Mouse (Mus musculus): ENCODE measurements at regions not wholly inside any gene's neighbourhood (a gene's known extent, or its start where the extent isn't known, plus 50 kb on each side); places are given as distances from the start of the nearest gene placed in this dataset.
A peak's percentile ranks its signal among the peaks of the same experiment; 100 is the strongest.

GRCm38 (mm10) chr4:73542331-73542730 lies 65.3 kb upstream of the Gm11238 start:
- DNase-seq (ENCODE audit: extremely low spot score, low spot score) = no peak

GRCm38 (mm10) chr4:73531604-73532003 lies 76.1 kb upstream of the Gm11238 start:
- DNase-seq (ENCODE audit: extremely low spot score, low spot score) = no peak

DNA sequence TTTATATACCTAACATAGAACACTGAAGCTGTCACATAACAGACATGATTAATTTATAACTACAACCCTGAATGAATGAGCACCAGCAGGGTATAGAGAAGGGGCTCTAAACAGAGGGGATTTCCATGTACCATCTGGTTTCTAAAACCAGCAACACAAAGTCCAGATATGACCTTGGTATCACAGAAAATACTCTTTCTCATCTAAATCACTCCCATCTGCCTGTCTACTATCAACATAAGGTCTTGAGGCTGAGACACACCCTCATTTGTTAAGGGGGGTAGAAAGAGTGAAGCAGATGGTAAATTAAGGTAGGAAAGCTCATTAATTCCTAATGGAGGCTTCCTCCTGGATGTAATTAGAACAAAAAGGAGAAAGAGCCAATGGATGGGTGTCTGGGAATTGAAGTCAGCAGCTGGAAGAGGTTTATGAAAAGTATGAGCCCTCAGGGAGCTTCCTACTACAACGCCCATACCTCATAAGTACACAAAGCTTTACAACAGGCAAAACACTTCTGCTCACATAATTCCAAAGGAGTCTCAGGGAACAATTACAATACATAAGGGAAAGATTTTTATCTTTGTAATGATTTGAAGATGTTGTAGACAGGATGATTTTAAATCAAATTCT lies 83.0 kb upstream of the Gm11238 start:
- no peak for DNase-seq (ENCODE audit: extremely low spot score, low spot score)

GRCm38 (mm10) chr4:73518742-73519384 lies 88.8 kb upstream of the Gm11238 start:
- no peak for DNase-seq (ENCODE audit: extremely low spot score, low spot score)

GRCm38 (mm10) chr4:73517559-73517958 lies 90.1 kb upstream of the Gm11238 start:
- no peak for DNase-seq (ENCODE audit: extremely low spot score, low spot score)

GRCm38 (mm10) chr4:73516717-73517116 lies 91.0 kb upstream of the Gm11238 start:
- no peak for DNase-seq (ENCODE audit: extremely low spot score, low spot score)

GRCm38 (mm10) chr4:73506860-73507259 lies 100.8 kb upstream of the Gm11238 start:
- DNase-seq (ENCODE audit: extremely low spot score, low spot score) = no peak

- DNase-seq (ENCODE audit: extremely low spot score, low spot score) = no peak
These were observed 84.3 kb upstream of the Gm11487 start for GRCm38 (mm10) chr4:73489199-73489598.

GRCm38 (mm10) chr4:73488297-73489049 lies 83.6 kb upstream of the Gm11487 start:
- DNase-seq (ENCODE audit: extremely low spot score, low spot score) = peak; percentile 30

DNA sequence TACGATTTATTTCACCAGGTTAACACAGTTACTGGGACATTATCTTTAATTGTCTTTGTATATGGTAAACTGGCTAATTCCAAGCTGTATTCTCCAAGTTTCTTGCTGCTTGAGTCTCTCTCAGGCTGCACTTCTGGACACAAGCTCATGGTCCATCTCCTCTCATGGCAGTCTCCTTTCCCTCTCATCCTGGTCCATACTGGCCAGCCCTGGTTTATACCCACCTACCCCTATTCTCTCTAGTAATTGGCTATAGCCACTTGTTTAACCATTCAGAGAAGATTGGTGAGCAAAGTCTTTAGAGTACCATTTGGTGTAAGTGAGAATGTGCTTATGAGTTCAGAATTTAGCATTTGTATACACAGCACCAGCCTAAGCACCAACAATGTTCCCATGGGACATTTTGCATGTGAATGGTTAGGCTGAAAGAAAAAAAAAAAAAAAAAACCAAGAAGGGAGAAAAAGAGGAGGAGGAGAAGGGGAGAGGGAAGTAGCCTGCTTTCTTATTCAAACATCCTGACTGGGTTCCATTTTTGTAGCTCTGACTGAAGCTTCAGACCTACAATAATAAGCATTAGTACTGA lies 63.2 kb upstream of the Gm11487 start:
- DNase-seq (ENCODE audit: extremely low spot score, low spot score) = no peak
